Mouse (Mus musculus) liver, adult 2 months (tissue): ENCODE measurements around the gene Smtn.

Source experiments
- CTCF ChIP-seq: fragments of 200-500 bp; IDR thresholded peaks from 2 replicates; pipeline ENCODE4 v1.5.1; 2011; ENCODE audit warnings: low read depth, low read length, control low read depth
- POLR2A ChIP-seq: fragments of 200-500 bp; IDR thresholded peaks from 2 replicates; pipeline ENCODE4 v1.6.1; 2011; ENCODE audit warnings: low read length, control low read depth; ENCODE audit not compliant: insufficient read depth; ENCODE audit errors: extremely low read depth

GRCm38 (mm10) chr11:3530731-3531130 is 9.7 kb downstream of the Smtn start:
- TF ChIP-seq POLR2A: no peak
- no peak for TF ChIP-seq CTCF
